Mouse (Mus musculus): ENCODE results near the gene Plcb4.

Plcb4 gene

DNA sequence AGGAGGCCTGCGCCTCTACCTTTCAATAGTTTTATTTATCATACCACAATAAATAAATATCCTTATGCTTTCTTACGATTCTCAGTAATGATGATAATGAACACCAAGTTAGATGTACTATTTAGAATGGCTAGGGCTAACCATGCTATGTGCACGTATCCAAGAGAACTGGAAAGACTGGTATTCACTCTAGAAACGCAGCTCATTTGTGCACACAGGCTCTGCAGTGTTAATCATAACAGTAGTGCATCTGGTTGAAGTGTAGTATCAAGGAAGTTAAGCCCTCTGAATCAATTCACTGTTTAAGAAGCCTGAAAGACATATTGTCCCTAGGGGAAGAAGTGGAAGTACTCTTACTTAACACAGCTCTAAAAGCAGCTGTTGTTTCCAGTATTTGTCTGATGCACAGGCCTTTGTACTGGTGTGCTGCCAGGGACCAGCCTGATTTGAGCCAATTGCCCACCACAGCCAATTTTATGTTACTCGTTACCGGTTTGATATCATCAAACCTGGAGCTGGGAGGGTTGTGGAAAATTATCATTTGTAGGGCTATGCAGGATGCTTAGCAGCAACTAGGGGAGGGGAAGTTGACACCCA is 100.8 kb downstream of the Plcb4 start:
- in situ Hi-C loops (cut with MboI, MseI), result no loop called here

DNA sequence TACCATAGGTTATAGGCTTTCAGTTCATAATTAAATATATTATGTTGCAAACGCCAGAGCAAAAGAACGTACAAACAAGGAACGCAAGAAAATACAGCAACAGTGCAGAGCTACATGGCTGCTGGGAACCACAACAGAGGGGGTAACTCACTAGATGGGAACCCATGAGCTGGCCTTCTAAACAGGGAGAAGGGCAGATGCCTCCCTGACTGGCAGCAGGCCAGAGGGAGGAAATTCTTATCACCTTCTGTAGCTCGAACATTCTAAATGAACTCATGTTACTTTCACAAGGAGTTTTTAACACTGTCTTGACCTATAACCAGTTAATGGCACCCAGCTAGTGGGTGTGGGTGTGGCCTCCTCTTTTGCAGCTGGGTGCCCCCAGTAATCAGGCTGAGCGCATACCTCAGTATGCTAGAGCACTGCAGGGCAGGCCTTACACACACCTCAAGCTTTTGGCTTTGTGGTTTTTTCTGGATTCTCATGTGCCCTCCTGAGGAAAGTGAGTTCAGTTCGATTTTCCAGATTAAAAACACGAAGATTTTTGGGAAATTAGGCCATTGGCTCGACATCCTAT is 102.5 kb downstream of the Plcb4 start:
- in situ Hi-C loops (cut with MboI, MseI), result no loop called here

DNA sequence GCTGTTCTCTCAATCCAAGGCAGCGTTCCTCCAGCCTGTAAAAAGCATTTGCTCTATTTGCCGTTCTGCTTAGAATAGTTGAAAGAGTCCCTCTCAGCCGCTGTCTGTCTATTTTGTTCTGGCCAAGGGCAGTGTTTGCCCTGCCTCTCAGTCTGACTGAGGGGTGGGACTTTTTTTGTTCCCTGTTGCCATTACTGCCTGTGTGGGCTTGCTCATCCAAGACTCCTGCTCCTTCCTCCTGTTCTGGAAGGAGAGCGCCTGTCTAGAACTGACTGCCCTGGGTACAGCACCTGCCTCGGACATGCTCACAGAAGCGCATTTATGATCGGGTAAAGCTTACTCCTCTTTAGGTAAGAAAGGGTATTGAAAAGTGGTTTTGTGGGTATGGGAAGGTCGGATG is 105.9 kb downstream of the Plcb4 start:
- in situ Hi-C loops (cut with MboI, MseI), result no loop called here

DNA sequence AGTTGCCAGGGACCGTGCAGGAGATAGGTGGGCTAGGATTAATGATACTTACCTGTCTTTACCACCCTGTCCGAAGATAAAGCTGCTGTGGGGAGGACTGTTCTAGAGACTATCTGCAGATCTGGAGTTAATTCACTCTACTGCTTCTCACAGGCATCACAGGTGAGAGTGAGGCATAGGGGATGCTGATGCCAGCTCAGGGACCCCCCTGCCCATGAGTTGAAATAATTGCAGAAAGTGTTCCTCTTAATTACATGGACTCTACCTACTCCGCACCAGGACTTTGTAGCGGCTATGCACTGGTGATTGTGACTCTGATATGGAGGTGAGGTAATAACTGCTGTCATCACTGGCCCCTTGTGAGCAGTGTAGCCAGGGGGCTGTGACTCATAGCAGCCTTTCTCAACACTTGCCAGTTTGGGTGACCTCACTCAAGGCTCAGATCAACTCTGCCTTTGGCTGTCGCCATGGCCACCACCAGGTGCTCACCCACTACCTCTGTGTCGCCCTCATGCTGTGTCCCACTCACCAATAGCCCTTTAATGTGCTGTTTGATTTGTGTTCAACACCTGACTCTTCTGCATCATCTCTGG is 107.8 kb downstream of the Plcb4 start:
- in situ Hi-C loops (cut with MboI, MseI), result no loop called here

DNA sequence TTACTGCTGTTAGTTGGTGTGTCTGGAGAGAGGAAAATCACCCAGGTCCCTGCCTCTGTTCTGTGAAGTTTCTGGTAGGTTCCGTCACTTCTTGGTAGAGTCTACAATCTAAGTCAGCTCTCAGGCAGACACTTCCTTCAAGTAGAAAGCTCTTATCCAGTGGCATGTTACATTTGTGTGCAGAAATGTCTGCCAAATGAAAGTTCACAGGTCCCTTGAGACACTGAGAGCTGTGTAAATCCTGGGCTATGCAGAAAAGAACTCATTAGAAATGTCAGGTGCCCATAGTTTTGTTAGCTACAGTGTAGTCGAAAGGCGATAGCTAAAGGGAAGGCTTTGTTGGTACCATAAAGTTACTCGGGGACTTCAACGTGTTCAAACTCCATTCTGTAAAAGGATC is 108.7 kb downstream of the Plcb4 start:
- in situ Hi-C loops (cut with MboI, MseI), result no loop called here

DNA sequence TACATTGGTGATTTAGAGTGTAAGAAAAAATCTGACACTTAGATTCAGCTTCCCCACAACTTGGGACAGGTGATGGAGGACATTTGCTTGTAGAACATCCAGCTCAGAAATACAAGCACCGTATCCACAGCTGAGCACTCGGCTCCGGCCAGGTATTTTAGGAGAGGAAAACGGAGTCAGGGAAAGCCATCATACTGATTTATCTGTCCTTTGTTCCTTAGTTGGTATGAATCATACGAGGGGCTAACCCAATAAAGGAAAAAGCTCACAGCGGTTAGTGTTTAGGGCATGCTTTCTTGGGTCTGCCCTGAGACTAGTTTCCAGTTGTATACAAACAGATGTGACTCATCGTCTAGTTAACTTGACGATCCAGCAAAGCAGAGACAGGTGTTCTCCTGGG is 110.9 kb downstream of the Plcb4 start:
- in situ Hi-C loops (cut with MboI, MseI), result no loop called here

DNA sequence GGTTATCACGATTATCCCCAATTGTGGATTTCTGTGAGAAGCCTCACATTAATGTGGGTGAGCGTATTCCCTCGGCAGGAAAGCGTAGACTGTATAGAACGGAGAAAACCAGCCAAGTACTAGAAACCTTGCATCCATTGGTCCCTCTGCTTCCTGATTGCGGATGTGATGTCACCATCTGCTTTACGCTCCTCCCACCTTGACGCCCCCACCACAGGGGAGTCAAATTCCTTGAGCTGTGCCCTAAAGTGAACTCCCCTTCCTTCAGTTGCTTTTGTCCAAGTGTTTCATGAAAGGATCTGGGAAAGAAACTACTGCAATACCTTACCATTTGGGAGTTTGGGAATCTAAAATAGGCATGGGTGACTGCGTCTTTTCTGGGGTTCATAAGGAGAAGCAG is 111.4 kb downstream of the Plcb4 start:
- in situ Hi-C loops (cut with MboI, MseI), result no loop called here

DNA sequence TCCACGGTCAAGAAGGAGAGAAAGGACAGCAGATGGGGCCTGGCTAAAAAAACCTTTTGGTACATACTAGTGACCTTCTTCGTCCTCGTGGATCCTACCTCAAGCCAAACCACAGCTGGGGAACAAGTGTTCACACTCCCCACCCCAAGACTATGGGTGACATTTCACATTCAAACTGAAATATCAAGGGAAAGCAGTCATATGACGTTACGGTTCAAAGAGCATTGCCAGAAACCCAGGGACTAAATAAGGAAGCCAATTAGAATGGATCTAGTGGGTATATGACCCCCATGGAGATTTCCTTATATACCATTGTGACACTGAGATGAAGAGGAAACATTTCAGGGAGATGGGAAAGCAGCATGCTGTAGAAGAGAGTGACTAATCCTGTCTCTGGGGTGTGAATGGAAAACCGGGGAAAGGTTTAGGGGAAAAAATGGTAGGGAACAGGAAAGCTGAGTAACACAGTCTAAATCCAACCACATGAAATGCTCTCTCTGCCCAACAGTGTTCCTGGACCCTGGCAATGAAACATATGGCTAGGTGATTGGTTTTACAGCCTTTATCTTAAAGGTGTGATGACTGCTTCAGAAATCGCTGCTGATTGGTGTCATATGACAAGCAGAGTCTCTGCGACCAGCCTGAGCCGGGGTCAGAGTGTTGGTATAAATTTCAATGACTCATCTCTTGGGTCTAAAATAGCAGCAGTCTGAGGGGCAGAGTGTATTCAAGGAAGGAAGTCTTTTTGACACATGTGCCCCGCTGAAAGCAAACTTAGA is 114.6 kb downstream of the Plcb4 start:
- in situ Hi-C loops (cut with MboI, MseI), result no loop called here

DNA sequence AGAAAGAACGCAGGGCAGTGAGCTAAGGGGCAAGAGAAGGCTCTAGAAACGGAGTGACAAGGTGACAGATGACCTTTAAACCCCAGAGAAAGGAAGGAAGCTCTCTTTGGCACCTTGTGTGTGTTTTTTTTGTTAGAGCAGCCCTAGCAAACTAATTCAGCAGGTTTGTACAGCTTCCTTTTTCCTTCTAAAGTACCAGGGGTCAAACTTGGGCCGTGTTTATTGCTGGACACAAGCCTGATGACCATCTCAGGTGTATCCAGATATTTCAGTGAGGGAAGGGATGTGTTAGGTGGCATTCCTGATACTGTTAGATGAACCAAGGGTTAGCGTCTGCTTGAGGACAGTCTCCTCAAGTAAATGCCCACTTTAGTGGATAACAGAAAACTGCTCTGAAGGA is 116.2 kb downstream of the Plcb4 start:
- in situ Hi-C loops (cut with MboI, MseI), result no loop called here

DNA sequence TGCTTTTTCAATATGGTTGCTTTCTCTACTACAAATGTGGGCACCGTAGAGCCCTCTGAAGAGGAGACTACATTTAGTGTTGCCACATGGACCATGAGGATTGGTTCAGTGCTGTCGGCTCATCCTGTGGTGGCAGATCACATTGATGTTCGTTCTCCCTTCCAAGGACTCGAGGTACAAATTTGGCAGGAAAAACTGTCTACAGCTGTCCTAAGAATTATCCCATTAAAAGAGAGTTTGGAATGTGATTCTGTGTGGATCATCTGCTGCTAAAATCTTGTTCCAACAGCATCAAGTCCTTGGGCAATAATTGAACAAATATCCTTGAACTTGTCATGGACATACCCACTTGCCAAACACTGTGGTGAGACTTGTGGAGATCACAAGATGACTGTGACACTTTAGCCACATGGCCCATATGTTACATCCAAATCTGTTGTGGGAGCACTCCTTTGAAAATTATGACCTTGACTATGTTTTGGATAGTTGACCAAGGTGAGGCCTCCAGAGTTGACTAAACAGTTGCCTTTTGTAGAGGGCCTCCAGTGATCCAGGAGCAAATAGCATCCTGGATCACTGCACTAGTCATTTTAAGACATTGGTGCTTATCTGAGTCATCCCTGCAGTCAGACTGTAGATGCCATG is 117.4 kb downstream of the Plcb4 start:
- in situ Hi-C loops (cut with MboI, MseI), result no loop called here

DNA sequence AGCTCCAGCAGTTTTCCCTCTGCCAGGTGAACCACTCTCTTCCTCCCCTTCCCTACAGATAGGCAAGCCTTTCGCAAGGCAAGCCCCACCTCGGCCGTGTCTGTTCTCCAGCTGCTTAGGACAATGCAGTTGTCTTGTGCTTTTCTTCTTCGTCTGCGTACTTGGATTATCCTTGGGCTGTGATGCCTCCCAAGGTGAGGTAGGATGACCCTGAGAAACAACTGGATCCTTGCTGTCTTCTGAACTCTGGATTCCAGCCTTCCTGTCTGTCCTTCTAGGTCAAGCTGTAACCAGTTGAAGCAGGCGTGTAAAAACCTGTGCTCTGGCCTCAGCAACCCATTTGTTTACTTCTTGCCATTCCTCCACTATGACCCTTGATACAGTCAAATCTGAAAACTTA is 122.6 kb downstream of the Plcb4 start:
- in situ Hi-C loops (cut with MboI, MseI), result no loop called here

DNA sequence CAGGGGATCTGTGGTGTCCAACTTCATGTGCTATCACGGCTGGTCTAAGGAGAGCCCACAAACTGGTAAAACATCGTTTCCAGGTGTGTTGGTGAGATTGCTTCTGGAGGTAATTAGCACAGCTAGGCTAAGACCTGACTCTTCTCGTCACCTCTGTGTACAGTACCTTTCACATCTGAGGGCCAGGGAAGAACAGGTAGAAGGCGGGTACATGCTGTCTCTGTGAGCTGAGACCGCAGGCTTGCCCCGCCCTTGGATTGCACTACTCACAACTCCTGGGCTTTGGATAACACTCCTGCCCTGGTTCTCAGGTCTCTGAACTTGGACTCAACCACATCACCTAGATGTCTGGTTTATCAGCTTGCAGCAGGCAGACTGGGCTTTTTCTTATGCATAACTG is 128.6 kb downstream of the Plcb4 start:
- in situ Hi-C loops (cut with MboI, MseI), result no loop called here

DNA sequence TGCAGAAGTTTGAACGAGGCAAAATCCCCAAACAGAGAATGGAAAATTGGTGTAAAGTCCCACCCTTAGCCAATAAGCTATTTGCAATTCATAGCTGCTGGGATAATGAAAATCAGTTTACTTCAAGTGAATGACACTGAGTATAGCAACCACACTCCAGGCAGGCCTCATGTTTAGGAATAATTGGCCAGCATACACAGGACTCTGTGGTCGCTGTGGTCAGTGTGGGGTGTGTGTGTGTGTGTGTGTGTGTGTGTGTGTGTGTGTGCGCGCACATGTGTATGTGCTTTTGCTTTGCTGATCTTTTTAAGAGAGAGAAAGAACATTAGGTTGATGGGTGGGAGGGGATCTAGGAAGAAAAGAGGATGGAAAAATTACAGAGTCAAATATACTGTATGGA is 134.1 kb downstream of the Plcb4 start:
- in situ Hi-C loops (cut with MboI, MseI), result no loop called here

DNA sequence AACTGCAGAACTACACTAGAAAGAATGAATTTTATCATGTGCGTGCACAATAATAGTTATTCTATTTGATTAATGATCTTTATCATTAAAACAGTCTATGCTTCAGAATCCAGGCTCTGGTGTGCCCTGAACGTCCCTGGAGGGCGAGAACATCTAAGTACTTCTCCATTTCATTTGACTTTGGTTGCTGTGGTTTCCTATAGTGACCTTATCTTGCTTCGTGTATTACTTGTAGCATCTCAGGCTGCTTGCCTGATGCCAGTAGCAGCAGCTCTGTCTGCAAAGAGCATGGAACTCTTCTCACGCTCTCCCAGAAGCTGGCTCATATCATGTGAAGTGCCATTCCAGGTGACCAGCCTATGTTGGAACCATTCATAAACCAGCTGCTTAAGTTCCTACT is 137.9 kb downstream of the Plcb4 start:
- in situ Hi-C loops (cut with MboI, MseI), result no loop called here

DNA sequence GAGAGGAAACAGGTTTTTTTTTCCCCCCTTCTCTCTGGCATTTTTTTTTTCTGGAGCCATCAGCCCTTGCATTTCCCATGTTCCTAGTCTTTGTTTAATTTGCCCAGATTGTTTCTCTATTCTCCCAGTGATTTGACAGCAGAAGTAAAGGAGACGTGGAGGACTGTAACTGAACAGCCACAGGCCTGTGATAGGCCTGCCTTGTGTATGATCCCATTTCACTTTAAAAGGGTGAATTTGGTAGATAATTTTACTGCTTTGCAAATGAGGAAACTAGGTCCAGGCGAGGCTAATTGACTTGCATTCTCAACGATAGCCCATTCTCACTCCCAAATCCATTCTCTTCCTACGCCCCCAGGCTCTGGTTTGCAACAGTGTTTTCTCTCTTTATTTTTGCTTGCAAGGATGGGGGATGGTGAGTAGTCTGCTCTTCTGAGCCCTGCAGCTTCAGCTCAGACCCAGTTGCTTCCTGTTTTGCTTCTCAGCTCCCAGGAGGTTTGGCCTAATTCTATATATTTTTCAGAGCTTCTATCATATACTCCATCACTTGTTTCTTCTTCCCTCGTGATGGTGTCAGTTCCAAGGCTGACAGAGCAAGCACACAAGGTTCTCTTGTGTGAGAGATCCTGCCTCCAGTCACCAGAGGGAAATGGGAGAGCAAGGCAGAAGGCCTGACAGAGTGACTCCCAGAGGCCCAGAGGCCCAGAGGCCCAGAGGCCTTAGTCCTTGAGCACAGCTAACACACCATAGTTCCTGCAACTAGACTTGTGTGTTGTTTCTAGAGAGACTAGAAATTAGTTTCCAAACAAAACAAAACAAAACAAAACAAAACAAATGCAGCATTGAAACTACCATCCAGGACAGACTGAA is 139.1 kb downstream of the Plcb4 start:
- in situ Hi-C loops (cut with MboI, MseI), result no loop called here

DNA sequence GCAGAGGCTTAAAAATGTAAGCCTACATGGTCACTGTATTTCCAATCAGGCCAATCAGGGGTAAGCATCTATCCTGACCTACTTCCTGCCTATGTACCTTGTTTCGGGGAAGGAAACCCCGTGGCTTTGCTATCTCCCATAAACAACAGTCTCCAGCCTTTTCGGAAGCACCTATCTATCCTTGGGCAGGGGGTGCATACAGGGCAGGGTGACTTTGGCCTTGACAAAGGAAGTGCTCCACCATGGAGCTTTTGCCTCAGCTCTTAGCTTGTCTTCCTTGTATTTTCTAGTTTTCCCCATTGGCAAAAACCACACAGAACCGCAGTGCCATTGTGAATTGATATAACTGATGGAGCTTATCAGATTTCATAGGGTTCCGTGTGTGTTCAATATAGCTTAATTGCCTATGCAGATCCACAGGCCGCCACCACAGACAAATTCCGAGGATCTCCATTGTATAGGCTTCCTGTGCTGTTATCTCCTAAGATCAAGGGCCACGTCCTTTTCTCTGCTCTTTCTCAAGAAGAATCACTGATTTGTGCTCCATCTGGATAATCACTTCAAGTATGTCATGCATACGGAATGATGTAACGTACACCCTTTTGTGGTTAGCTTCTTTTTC is 140.4 kb downstream of the Plcb4 start:
- in situ Hi-C loops (cut with MboI, MseI), result no loop called here

DNA sequence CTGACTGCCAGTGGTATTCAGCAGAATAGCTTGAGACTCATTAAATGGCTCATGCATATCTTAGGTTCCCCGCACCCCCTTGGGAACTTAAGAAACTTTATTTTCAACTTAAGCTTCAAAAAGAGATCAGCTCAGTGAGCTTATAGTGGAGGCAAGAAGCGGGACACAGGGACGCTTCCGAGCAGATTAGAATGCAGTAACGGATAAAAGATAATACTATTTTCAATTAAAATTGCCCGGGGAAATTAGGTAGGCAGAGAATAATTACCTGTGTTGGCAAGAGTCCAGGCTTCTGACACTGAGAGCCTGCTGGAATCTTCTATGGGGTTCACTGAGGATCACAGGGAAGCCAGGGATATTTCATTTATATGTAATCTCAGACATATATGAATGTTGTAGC is 141.6 kb downstream of the Plcb4 start:
- in situ Hi-C loops (cut with MboI, MseI), result no loop called here

DNA sequence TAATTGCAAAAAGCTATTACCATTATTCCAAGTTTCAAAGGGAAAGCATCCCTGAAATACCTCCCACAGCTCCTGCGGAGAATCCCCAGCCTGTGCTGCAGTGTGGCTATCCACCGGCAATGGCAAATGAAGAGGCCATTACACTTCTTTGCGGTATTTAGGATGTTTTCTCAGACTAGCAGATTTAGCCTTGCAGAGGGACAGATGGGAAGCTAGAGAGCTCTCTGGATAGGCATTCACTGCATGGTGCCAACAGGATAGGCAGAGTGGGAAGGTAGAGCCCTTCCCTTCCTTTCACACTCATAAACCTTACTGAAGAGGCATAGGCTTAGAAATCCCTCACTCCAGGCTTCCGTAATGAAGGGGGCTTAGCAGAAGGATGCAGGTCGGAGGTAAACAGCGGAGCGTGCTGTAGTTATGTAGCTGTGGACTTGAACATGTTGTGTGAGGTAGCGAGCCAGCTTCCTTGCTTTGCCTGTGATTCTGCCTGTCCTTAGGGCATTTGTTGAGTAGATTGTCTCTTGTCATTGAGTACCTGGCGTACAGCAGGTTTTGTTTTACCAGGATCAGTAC is 144.2 kb downstream of the Plcb4 start:
- in situ Hi-C loops (cut with MboI, MseI), result no loop called here

DNA sequence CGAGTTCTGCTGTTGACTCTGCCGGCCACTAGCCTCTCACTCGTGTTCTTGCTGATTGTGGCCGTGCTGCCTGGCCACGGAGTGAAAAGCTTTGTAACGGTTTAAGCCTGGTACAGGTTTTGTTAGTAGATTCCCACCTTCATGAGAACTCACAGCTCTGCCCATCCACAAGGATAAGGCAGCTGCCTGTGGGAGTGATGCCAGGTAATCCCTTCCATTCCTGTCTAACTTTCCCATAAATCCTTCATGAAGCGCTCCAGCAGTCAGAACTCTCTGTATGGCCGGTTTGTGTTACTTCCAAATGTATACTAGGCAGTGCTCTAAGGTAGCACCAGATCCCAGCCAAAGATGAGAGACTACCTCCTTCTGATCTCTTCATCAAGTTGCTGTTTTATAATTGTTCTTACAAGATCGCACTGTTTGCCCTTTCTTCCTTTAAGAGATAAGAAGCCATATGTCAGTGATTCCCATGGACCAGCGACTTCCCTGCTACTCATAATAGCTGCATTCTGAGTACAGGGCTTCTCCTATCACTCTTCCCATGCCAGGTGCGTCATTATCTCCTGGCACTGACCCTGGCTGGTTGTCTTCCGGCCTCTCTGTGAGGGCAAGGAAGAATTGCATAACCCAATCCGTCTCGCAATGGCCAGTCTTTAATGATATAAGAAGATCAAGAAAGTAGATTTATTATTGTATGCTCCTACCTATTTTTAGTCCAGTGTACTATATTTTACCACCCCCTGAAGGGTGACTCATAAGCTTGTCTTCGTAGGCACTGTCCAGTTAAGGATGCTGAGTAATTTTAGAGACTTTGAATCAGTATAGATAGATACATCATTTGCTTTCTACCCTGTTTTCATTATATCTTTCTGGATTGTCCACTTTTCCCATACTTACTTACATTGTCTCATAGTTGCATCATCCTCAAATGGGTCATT is 147.2 kb downstream of the Plcb4 start:
- in situ Hi-C loops (cut with MboI, MseI), result no loop called here

DNA sequence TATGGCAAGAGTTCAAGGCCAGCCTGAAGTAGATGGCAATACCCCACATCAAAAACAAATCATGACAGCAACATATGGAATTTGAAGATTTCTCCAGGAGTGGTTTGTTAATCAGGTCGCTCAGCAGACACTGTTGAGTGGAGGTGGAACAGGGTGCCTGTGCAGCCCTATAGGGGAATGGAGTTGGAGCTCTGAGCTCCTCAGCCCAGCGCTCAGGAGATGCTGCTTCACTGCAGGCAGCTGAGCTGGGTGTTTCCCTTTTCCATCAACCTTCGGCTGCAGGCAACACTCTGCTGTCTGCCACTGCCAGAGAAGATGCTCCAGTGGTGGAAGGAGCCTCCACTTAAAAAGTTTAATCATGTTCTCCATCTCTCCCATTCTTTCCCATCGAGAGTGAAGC is 149.5 kb downstream of the Plcb4 start:
- in situ Hi-C loops (cut with MboI, MseI), result no loop called here
